Mouse (Mus musculus) stomach, embryonic 16.5 days (tissue): ENCODE measurements at regions not wholly inside any gene's neighbourhood (a gene's known extent, or its start where the extent isn't known, plus 50 kb on each side); places are given as distances from the start of the nearest gene placed in this dataset.
A peak's percentile ranks its signal among the peaks of the same experiment; 100 is the strongest.

Experiments used
- ATAC-seq: fragments of 200-750 bp; cut with Nextera tagmentation; 2 replicates; pipeline ENCODE4 v1.8.0; 2017; ENCODE audit warnings: moderate number of reproducible peaks, moderate TSS enrichment; ENCODE audit not compliant: insufficient read depth, low FRiP score
- H3K27ac ChIP-seq: fragments of 300-500 bp; sonication (generic); 2 replicates; pipeline ENCODE4 v1.5.1; 2014; ENCODE audit warnings: low read length
- H3K27me3 ChIP-seq: fragments of 300-500 bp; sonication (generic); 2 replicates; pipeline ENCODE4 v1.6.1; 2014; ENCODE audit warnings: low read length, control low read depth, mixed read lengths; ENCODE audit not compliant: control insufficient read depth, insufficient read depth
- H3K36me3 ChIP-seq: fragments of 300-500 bp; sonication (generic); 2 replicates; pipeline ENCODE4 v1.6.1; 2014; ENCODE audit warnings: low read length; ENCODE audit not compliant: control insufficient read depth, insufficient read depth
- H3K4me1 ChIP-seq: fragments of 300-500 bp; sonication (generic); 2 replicates; pipeline ENCODE4 v1.6.1; 2014; ENCODE audit warnings: low read length, control low read depth, mixed read lengths; ENCODE audit not compliant: control insufficient read depth, insufficient read depth
- H3K4me2 ChIP-seq: fragments of 300-500 bp; sonication (generic); 2 replicates; pipeline ENCODE4 v1.6.1; 2014; ENCODE audit warnings: low read depth, low read length, mixed read lengths
- H3K4me3 ChIP-seq: fragments of 300-500 bp; sonication (generic); replicated peaks from 2 replicates; pipeline ENCODE4 v1.5.1; 2014; ENCODE audit warnings: mild to moderate bottlenecking, low read length
- H3K9ac ChIP-seq: fragments of 300-500 bp; sonication (generic); 2 replicates; pipeline ENCODE4 v1.6.1; 2014; ENCODE audit warnings: low read length
- H3K9me3 ChIP-seq: fragments of 300-500 bp; sonication (generic); replicated peaks from 2 replicates; pipeline ENCODE4 v1.6.1; 2016; ENCODE audit warnings: low read length, control low read depth; ENCODE audit not compliant: control insufficient read depth
- WGBS: fragments of 180-500 bp; shearing (Covaris S2); extraction: QIAGEN DNeasy Blood & Tissue Kit; methylation state at CpG from one replicate; pipeline ENCODE4 v1.1.7; 2014; 5-methylcytosine and 5-hydroxymethylcytosine counted together

GRCm38 (mm10) chr11:25359723-25360122, 850.8 kb downstream of the 5730522E02Rik start:
- H3K4me3 ChIP-seq: no peak overlapping the region
- no peaks in the 10 kb centered on the region for H3K9me3 ChIP-seq
- H3K36me3 ChIP-seq: no peaks in the 10 kb centered on the region
- H3K27ac ChIP-seq: no peak overlapping the region
- no peak overlapping the region for H3K9ac ChIP-seq
- no peaks in the 10 kb centered on the region for H3K27me3 ChIP-seq
- no peak overlapping the region for H3K4me2 ChIP-seq
- peaks cover 19% of the 10 kb centered on the region for H3K4me1 ChIP-seq
- ATAC-seq: no peak
- 76% methylated on average over 1 of the region's 1 CpGs for WGBS

GRCm38 (mm10) chr11:25357717-25358411, 852.7 kb downstream of the 5730522E02Rik start:
- no peaks in the 10 kb centered on the region for H3K36me3 ChIP-seq
- no peaks in the 10 kb centered on the region for H3K9me3 ChIP-seq
- no peaks in the 10 kb centered on the region for H3K27me3 ChIP-seq
- 0 out of 2 replicates have a peak overlapping the region, but pooled peaks have one; percentile 2 for H3K9ac ChIP-seq
- H3K4me3 ChIP-seq: peak overlapping the region; percentile 34
- ATAC-seq: no peak
- peak overlapping the region; percentile 65 for H3K4me2 ChIP-seq
- H3K27ac ChIP-seq: no peak overlapping the region
- WGBS: 12% methylated on average over 10 of the region's 10 CpGs
- H3K4me1 ChIP-seq: peaks cover 19% of the 10 kb centered on the region

GRCm38 (mm10) chr11:25356671-25357586, 853.6 kb downstream of the 5730522E02Rik start:
- no peak for ATAC-seq
- H3K4me1 ChIP-seq: peaks cover 19% of the 10 kb centered on the region

GRCm38 (mm10) chr11:25335667-25336066, 874.9 kb downstream of the 5730522E02Rik start:
- Histone ChIP-seq H3K4me1 (no peaks in the 10 kb centered on the region), H3K36me3 (no peaks in the 10 kb centered on the region), H3K9ac (no peak overlapping the region), H3K27me3 (no peaks in the 10 kb centered on the region), H3K27ac (no peak overlapping the region), H3K4me2 (no peak overlapping the region), H3K4me3 (no peak overlapping the region), H3K9me3 (no peaks in the 10 kb centered on the region)
- 63% methylated on average over 2 of the region's 2 CpGs for WGBS
- no peak for ATAC-seq

More at GRCm38 (mm10) chr11:25356671-25357586, 853.6 kb downstream of the 5730522E02Rik start:
- WGBS: 12% methylated on average over 19 of the region's 19 CpGs
- no peaks in the 10 kb centered on the region for H3K36me3 ChIP-seq
- peak overlapping the region; percentile 2; the same call in 1 of the 2 replicates for H3K9ac ChIP-seq
- H3K27me3 ChIP-seq: no peaks in the 10 kb centered on the region
- no peaks in the 10 kb centered on the region for H3K9me3 ChIP-seq
- H3K27ac ChIP-seq: no peak overlapping the region
- H3K4me3 ChIP-seq: peak overlapping the region; percentile 34
- H3K4me2 ChIP-seq: peak overlapping the region; percentile 65

DNA sequence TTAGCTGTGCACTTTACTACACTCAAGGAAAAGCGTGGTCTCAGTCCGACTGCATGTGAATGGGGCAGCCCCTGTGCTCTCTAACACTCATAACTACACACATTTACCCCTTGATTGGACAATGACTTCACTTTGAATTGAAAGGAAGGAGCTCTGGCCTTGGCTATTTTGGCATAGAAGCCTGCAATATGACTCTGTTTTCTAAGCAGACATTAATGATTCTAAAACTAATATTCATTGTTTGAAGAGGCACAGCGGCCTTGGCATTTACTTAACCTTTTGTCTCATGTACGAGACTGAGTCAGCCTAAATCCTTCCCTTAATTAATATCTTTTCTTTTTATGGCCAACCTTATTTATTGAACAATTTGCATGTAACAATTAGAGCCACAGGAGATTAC, 879.9 kb downstream of the 5730522E02Rik start:
- Histone ChIP-seq H3K4me2 (no peak overlapping the region), H3K9me3 (no peaks in the 10 kb centered on the region), H3K27me3 (no peaks in the 10 kb centered on the region), H3K4me1 (no peaks in the 10 kb centered on the region), H3K36me3 (no peaks in the 10 kb centered on the region), H3K9ac (no peak overlapping the region), H3K27ac (no peak overlapping the region), H3K4me3 (no peak overlapping the region)
- 70% methylated on average over 4 of the region's 4 CpGs for WGBS
- no peak for ATAC-seq

GRCm38 (mm10) chr11:25322426-25322825, 888.1 kb downstream of the 5730522E02Rik start:
- no peak for ATAC-seq
- Histone ChIP-seq H3K27ac (no peak overlapping the region), H3K27me3 (no peaks in the 10 kb centered on the region), H3K4me1 (no peaks in the 10 kb centered on the region), H3K36me3 (no peaks in the 10 kb centered on the region), H3K9me3 (no peaks in the 10 kb centered on the region), H3K4me2 (no peak overlapping the region), H3K4me3 (no peak overlapping the region), H3K9ac (no peak overlapping the region)

GRCm38 (mm10) chr11:25321494-25321893, 889.1 kb downstream of the 5730522E02Rik start:
- 82% methylated on average over 4 of the region's 4 CpGs for WGBS
- no peak for ATAC-seq
- Histone ChIP-seq H3K36me3 (no peaks in the 10 kb centered on the region), H3K27me3 (no peaks in the 10 kb centered on the region), H3K9ac (no peak overlapping the region), H3K9me3 (no peaks in the 10 kb centered on the region), H3K4me2 (no peak overlapping the region), H3K4me1 (no peaks in the 10 kb centered on the region), H3K27ac (no peak overlapping the region), H3K4me3 (no peak overlapping the region)

- WGBS: 72% methylated on average over 10 of the region's 10 CpGs
- Histone ChIP-seq H3K4me2 (no peak overlapping the region), H3K27ac (no peak overlapping the region), H3K4me3 (no peak overlapping the region), H3K36me3 (no peaks in the 10 kb centered on the region), H3K27me3 (no peaks in the 10 kb centered on the region), H3K9ac (no peak overlapping the region), H3K9me3 (no peaks in the 10 kb centered on the region), H3K4me1 (no peaks in the 10 kb centered on the region)
- ATAC-seq: no peak
Observed at GRCm38 (mm10) chr11:25314645-25315044, 895.9 kb downstream of the 5730522E02Rik start.

- H3K9ac ChIP-seq: no peak overlapping the region
- H3K4me3 ChIP-seq: no peak overlapping the region
- no peak overlapping the region for H3K27ac ChIP-seq
- H3K36me3 ChIP-seq: no peaks in the 10 kb centered on the region
- no peaks in the 10 kb centered on the region for H3K9me3 ChIP-seq
- H3K4me1 ChIP-seq: no peaks in the 10 kb centered on the region
- no peaks in the 10 kb centered on the region for H3K27me3 ChIP-seq
- ATAC-seq: no peak
- H3K4me2 ChIP-seq: no peak overlapping the region
- WGBS: 55% methylated on average over 8 of the region's 8 CpGs
Observed at GRCm38 (mm10) chr11:25313879-25314278, 896.7 kb downstream of the 5730522E02Rik start.
